Mouse (Mus musculus) C2C12 (cell line): ENCODE measurements around the gene Uvrag. TPM values are rescaled to one million over a fixed set of nuclear protein-coding genes. Genes with fewer than 3 reads are reported as not detected.

ENCODE experiments used
- H3K27me3 ChIP-seq: one replicate; pipeline ENCODE4 v1.6.1; 2011; ENCODE audit not compliant: control insufficient read depth, insufficient read depth, insufficient read length
- H3K36me3 ChIP-seq: one replicate; pipeline ENCODE4 v1.6.1; 2011; ENCODE audit not compliant: control insufficient read depth, insufficient read depth
- H3K4me3 ChIP-seq: one replicate; pipeline ENCODE4 v1.5.1; 2011; ENCODE audit warnings: mild to moderate bottlenecking, control low read depth; ENCODE audit not compliant: poor library complexity, insufficient read depth, severe bottlenecking
- H3K79me2 ChIP-seq: one replicate; pipeline ENCODE4 v1.6.1; 2011; ENCODE audit not compliant: control insufficient read depth, insufficient read depth
- H3K79me3 ChIP-seq: one replicate; pipeline ENCODE4 v1.6.1; 2011; ENCODE audit warnings: low read depth, control low read depth
- H3ac ChIP-seq: one replicate; pipeline ENCODE3; 2011; ENCODE audit warnings: low read depth; ENCODE audit not compliant: control insufficient read depth, insufficient read length
- CEBPB ChIP-seq: IDR thresholded peaks from one replicate; pipeline ENCODE4 v1.6.1; 2011; ENCODE audit warnings: low read depth, mild to moderate bottlenecking, control low read depth, moderate library complexity
- CTCF ChIP-seq: IDR thresholded peaks from one replicate; pipeline ENCODE4 v1.5.1; 2011; ENCODE audit not compliant: control insufficient read depth, insufficient read depth, insufficient read length
- FOSL1 ChIP-seq: IDR thresholded peaks from one replicate; pipeline ENCODE4 v1.8.0; 2011; ENCODE audit warnings: mild to moderate bottlenecking, low read length; ENCODE audit not compliant: poor library complexity, insufficient read depth, severe bottlenecking
- MAX ChIP-seq: IDR thresholded peaks from one replicate; pipeline ENCODE4 v1.6.1; 2011; ENCODE audit warnings: mild to moderate bottlenecking, control low read depth
- MYOD1 ChIP-seq: IDR thresholded peaks from one replicate; pipeline ENCODE4 v1.6.1; 2011; ENCODE audit warnings: low read depth; ENCODE audit not compliant: control insufficient read depth, insufficient read length
- MYOG ChIP-seq: IDR thresholded peaks from one replicate; pipeline ENCODE4 v1.6.1; 2011; ENCODE audit not compliant: control insufficient read depth, insufficient read length; ENCODE audit errors: extremely low read depth
- USF1 ChIP-seq: IDR thresholded peaks from one replicate; pipeline ENCODE4 v1.6.1; 2011; ENCODE audit warnings: low read depth, mild to moderate bottlenecking, control low read depth, moderate library complexity
- polyA plus RNA-seq: library from polyadenylated mRNA; unstranded; fragments of >200 nt; fragmentation: generic; extraction: Trizol; gene quantifications from one replicate; pipeline ENCODE4 v1.2.1, GENCODE M21; 2012; ENCODE audit warnings: missing spikeins

Gene Uvrag
- polyA plus RNA-seq, 1 experiment, result 9.0 TPM

DNA sequence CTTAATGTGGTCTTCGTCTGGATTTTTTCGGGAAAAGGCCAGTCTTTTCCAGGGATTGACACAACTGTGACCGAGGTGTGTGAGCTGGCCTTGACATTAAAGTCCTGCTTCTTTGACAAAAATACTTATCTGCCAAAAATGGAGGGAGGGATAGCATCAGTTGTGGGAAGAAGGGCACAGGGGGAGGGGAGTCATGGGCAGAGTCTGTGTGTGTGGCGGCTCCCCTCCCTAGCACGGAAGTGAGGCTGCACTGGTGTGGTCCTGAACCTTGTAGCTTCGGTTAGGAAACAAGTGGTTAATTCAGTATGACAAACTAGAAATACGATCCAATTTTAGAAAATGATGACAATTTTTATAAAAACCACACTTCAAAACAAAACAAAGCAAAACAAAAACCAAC, 202.3 kb downstream of the Uvrag start:
- H3K36me3 ChIP-seq, result no peaks in the 10 kb centered on the region
- H3ac ChIP-seq, result no peak overlapping the region
- TF ChIP-seq CTCF (no peak), MAX (no peak), MYOD1 (no peak), FOSL1 (no peak), USF1 (no peak), MYOG (no peak)
- H3K4me3 ChIP-seq, result no peak overlapping the region
- no peaks in the 10 kb centered on the region for H3K27me3 ChIP-seq
- no peaks in the 10 kb centered on the region for H3K79me3 ChIP-seq
- H3K79me2 ChIP-seq, result no peaks in the 10 kb centered on the region

DNA sequence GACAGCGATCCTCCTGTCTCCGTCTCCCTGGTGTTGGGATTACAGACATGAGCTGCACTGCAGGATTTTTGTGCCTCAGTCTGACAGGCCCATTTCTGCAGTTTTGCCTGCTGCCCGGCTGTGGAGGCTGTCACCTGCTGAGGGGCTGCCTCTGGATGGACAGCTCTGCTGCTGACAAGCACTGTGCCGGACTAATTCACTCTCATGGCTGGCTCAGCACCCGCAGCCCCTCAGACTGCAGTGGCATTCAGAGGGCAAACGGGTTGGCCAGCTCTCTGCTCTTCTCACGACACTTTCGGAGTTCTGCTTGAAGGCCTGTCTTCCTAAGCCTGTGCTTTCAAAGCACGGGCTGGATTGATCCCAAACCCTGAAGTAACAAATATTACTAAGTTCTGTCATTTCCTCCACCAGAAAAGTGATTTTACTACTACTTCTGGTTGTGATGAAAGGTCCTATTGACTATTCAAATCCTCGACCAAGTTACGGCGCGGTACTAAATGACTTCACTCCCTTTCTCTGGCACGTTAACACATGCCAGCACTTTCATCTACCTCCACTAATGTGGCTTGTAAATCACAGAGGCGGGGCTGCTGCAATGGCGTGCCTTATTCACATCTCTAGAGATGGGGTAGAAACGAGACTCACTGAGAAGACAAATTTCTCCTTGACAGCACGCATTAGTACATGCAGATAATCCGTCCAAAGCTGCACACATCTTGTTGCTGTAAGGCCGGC, 203.7 kb downstream of the Uvrag start:
- Histone ChIP-seq H3ac (no peak overlapping the region), H3K27me3 (no peaks in the 10 kb centered on the region), H3K36me3 (no peaks in the 10 kb centered on the region), H3K79me2 (no peaks in the 10 kb centered on the region), H3K4me3 (no peak overlapping the region), H3K79me3 (no peaks in the 10 kb centered on the region)
- TF ChIP-seq CTCF (no peak), MAX (no peak), CEBPB (no peak), USF1 (no peak), FOSL1 (no peak), MYOD1 (no peak), MYOG (no peak)

DNA sequence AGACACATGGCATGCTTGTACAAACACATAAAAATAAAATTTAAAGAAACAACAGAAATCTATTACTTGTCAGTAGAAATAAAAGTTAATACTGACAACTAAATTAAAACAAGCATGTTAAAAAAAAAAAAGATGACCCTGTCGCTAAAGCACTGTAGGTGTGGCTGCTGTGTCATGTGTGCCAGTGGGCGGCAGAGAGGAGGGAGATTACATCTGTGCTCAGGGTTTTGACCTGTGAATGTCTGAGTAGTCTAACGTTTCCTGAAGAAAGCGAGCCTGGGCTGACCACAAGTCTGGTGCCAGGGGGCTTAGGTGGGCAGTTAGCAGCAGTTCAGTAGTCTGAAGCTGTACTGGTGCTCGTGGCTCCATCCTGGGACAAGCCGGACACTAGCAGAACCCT, 205.2 kb downstream of the Uvrag start:
- H3ac ChIP-seq, result no peak overlapping the region
- no peaks in the 10 kb centered on the region for H3K27me3 ChIP-seq
- H3K36me3 ChIP-seq, result no peaks in the 10 kb centered on the region
- no peak overlapping the region for H3K4me3 ChIP-seq
- no peak for TF ChIP-seq MYOG
- TF ChIP-seq FOSL1, result no peak
- no peak for TF ChIP-seq MAX
- H3K79me2 ChIP-seq, result no peaks in the 10 kb centered on the region
- H3K79me3 ChIP-seq, result no peaks in the 10 kb centered on the region

DNA sequence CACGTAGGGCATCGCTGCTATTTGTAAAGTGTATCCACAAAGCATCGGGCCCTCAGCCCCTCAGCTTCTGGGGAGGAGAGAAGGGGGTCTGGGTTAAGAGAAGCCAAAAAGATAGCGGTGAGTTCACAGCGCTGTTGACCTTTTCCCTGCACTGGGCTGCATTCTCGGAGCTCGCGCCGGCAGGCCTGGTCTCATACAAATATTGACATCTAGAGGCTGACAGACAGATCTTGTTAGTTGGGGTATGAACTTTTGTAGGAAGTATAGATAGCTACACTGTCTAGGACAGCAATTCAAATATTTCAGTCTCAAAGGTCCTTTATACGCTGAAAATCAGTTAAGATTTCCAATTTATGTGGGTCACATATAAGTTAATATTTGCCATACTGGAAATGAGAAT, 205.7 kb downstream of the Uvrag start:
- Histone ChIP-seq H3K79me2 (no peaks in the 10 kb centered on the region), H3K27me3 (no peaks in the 10 kb centered on the region), H3ac (no peak overlapping the region), H3K36me3 (no peaks in the 10 kb centered on the region), H3K4me3 (no peak overlapping the region), H3K79me3 (no peaks in the 10 kb centered on the region)
- TF ChIP-seq MYOD1, result no peak
- no peak for TF ChIP-seq MAX
- no peak for TF ChIP-seq CTCF
- TF ChIP-seq MYOG, result no peak

DNA sequence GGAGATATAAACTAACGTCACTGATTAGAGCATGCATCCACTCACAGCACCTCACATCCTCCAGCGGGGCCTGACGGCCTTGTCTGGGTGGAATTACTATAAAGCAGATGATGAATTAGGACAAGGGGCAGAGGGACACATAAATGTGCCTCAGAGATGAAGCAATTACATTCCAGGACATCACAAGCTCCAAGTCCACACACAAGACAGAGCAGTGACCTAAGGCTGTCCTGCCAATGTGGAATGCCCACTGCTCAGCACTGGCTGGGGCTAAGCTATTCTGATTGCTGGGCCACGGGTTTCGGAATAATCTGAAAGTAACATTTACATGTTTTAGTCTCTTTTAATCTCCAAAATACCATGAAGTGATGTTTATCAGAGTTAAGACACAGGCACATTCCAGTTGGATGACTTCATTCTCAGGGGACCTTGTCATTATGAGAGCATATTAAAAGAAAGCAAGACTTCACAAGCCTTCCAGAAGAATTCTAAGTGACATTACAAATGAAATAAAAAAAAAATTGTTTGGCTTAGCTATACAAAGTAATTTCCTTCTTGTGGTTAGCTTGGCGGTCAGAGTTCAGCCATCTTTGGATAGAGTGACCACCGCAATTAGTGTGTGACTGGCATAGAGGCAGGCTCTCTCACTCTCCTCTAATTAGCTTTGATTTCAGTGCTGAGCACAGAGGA, 212.5 kb downstream of the Uvrag start:
- Histone ChIP-seq H3K79me2 (no peaks in the 10 kb centered on the region), H3K27me3 (no peaks in the 10 kb centered on the region), H3K36me3 (no peaks in the 10 kb centered on the region)

DNA sequence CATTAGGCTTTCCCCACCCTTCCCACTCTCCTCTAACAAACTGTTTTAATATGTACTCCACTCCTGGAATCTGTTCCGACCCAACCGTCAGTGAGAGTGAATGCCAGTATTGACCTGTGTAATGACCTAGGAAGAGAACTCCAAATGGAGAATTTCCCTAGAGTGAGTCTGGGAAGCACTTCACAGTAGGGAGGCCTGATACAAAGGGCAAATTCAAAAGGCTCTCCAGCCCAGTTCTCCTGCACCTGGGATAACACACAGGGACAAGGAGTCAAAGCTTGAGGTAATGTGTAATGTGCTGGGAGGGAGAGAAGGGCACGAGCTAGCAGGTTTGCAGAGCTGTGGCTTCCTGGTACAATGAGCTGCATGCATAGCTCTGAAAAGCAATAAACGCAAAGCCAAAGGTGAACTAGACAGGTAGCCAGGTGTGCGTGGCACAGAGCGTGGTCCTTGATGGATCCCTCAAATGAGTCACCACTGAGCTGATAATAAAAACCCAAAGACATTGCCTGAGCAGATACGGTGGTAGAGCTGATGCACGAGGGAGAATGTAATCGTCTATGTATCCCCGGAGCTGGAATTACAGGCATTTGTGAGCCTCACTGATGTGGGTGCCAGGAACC, 213.9 kb downstream of the Uvrag start:
- no peaks in the 10 kb centered on the region for H3K36me3 ChIP-seq
- H3K79me2 ChIP-seq, result no peaks in the 10 kb centered on the region
- TF ChIP-seq USF1 (no peak), FOSL1 (no peak), MYOG (no peak), CTCF (no peak), MYOD1 (no peak), MAX (no peak), CEBPB (no peak)
- no peaks in the 10 kb centered on the region for H3K27me3 ChIP-seq
- H3ac ChIP-seq, result no peak overlapping the region
- H3K79me3 ChIP-seq, result no peaks in the 10 kb centered on the region
- no peak overlapping the region for H3K4me3 ChIP-seq

More for the DNA sequence above, 212.5 kb downstream of the Uvrag start:
- Histone ChIP-seq H3ac (no peak overlapping the region), H3K4me3 (no peak overlapping the region), H3K79me3 (no peaks in the 10 kb centered on the region)
- TF ChIP-seq MYOD1, result no peak
- no peak for TF ChIP-seq MAX
- peak; percentile 70 for TF ChIP-seq CEBPB
- TF ChIP-seq FOSL1, result no peak
